Mouse (Mus musculus) heart, adult 8-10 months (tissue): ENCODE measurements around the gene Vmn1r24. TPM values are rescaled to one million over a fixed set of nuclear protein-coding genes. Genes with fewer than 3 reads are reported as not detected.
"Not testable (repeated sequence)": the region's sequence is repeated elsewhere in the genome, so short reads cannot be mapped to it uniquely, and the experiment has no call there.

Experiments used
- DNase-seq: peaks from one replicate; pipeline ENCODE4 v3.0.0; 2022; ENCODE audit warnings: low spot score
- total RNA-seq, 4 experiments: library from RNA; stranded (reverse); gene quantifications; 2 replicates each; pipeline ENCODE4 v1.2.4; 2022

Vmn1r24 gene
- not detected for total RNA-seq

DNA sequence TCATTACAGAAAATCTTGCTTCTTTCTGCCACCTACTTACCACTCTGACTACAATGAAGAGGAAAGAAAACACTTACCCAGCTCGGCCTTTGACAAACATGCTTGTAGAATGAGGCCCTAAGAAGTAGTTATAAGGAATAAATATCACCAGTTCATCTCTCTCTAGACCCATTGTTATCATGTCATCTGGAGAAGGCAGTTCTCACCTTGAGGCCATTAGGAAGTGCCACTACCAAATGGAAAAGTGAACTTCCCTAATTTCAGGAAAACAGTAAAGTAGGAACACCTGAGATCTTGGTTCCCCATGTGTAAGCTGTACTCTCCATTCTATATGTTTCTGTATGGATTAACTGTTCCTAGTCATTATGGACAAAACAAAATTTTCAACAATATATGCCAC lies at the start of gene Vmn1r24:
Gene Vmn1r24 (minus strand): TSS at position 101 of the 400 bp plus-strand sequence.
- not testable (repeated sequence) for DNase-seq

DNA sequence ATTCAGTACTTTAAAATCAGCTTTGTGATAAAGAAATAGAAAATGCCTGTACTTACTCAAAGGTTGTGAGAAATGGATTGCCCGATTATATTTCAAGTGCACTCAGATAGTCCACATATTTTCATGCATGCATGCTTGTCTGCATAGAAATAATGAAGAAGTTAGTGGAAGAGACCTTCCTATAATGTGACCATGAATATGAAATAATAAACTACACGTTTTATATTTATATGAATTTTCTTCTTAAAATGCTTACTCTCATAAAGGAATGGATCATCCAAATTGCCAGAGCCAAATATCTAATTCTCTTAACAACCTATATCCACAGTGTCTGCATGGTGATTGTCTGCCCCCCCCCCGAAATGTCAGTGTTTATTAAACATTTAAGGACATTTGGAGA lies 19.4 kb upstream of the Vmn1r24 start, which contains the start of gene Vmn1r25:
Gene Vmn1r25 (minus strand): TSS at position 101 of the 400 bp plus-strand sequence.
- no peak for DNase-seq

DNA sequence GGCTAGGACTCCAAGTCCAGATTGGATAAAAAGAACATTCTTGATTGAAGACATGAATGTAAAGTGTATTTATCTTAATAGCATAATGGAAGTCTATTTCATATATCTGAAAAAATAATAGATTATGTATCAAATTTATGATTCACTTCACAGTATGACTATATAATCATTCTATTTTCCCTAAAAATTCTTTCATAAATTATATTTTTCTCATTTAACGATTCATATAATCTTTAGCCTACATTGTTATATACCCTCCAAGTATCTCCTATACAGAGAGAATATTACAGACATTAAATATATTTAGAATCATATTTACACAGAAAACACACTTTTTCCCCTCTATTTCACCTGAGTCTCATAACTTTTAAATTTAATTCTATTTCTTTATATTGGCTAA lies 34.6 kb downstream of the Vmn1r24 start, which contains the start of gene Vmn1r23:
Gene Vmn1r23 (minus strand): TSS at position 101 of the 400 bp plus-strand sequence.
- no peak for DNase-seq

DNA sequence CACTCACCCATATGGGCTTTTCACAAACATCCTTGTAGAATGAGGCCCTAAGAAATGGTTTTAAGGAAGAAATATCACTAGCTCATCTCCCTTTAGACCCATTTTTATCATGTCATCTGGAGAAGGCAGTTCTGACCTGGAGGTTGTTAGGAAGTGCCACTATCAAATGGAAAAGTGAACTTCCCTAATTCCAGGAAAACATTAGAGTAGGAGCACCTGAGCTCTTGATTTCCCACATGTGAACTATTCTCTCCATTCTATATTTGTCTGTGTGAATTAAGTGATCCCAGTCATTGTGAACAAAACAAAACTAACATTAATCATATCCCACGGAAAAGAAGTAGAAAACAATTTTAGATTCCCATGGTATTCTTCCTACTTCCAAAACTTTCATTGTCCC lies 53.4 kb downstream of the Vmn1r24 start, which contains the start of gene Vmn1r22:
Gene Vmn1r22 (minus strand): TSS at position 101 of the 400 bp plus-strand sequence.
- no peak for DNase-seq

Other genes starting within 250 kb of the Vmn1r24 start
- gene Vopp1, start 136.3 kb downstream of the Vmn1r24 start, total RNA-seq: 10 to 100 TPM; 19.0 to 22.8 (median 20.4) TPM
- gene Vmn1r21, start 111.2 kb downstream of the Vmn1r24 start, total RNA-seq: not detected
- not detected for gene Vmn1r22, start 53.5 kb downstream of the Vmn1r24 start, total RNA-seq
- gene Vmn1r23, start 34.7 kb downstream of the Vmn1r24 start, total RNA-seq: not detected
- gene Vmn1r25, start 19.3 kb upstream of the Vmn1r24 start, total RNA-seq: not detected
- gene Vmn1r26, start 53.7 kb upstream of the Vmn1r24 start, total RNA-seq: not detected